Mouse (Mus musculus): ENCODE data around the gene Coro2b.

DNA sequence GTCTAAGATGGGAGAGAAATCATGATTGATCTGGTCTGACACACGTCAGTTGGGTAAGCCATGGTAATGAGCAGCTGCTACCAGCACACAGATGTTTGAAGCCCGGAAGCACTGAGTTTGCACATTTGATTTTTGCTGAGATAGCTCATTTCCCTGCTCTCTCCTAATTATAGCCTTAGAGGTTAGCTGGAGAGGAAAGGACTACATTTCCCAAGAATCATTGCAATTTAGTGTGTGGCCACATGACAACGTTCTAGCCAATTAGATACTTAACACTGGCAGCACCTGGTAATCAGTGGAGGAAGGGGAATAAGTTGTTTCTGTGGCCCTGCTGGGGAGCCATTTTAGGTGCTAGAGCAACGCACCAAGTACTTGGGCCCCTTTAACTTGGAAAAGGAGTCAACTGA is 26.3 kb downstream of the Coro2b start:
- TF ChIP-seq EP300 (IDR thresholded peaks at IDR 0.05; ENCODE audit: low read depth) = no peak
- no peak for TF ChIP-seq CTCF (IDR thresholded peaks at IDR 0.05; ENCODE audit: low read depth)

Measured in liver, embryonic 14.5 days (tissue).